Mouse (Mus musculus) right cerebral cortex, postnatal 4 days (tissue): ENCODE results near the gene Zfp541.

Experiments used
- DNase-seq: peaks from one replicate; pipeline ENCODE4 v3.0.0-alpha.2; 2022

Zfp541 gene

DNA sequence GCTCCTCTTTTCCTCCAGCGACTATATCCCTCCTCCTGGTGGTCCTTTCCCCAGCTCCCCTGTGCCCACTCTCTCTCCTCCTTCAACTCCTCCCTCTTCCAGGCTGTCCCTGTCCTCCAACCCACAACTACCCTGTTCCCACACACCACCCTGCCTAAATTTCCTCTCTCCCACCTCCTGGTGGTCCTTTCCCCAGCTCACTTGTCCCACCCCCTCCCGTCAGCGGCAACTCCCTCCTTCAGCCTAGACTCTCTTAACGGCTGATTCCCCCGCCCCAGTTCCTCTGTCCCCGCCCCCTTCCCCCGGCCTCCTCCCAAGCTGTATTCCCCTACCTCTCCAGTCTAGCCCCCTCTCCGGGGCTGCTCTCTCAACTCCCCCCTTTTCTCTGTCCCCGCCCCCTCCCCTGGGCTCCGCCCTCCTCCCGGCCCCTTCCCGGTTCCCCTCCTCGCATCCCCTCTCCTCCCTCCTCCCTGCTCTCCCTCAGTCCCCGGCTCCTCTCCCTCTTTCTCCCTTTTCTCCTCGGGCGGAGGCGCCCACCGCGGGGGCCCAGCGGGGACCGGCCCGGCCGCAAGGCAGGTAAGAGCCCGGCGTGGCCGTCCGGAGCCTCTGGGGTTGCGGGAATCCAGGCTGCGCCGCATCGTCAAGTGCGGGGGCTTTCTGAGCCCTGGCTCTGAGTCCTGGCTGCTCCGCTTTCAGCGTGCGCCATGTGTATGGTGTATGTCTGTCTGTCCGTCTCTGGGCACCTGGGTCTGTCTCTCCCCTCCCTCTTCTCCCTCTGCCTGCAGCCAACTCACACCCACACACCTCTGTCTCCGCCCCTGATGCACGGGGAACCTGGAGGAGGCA lies 68.5 kb downstream of the Zfp541 start:
- peak; percentile 87 for DNase-seq

- no peak for DNase-seq
These were observed 69.5 kb downstream of the Zfp541 start for GRCm38 (mm10) chr7:16130956-16131634.

DNA sequence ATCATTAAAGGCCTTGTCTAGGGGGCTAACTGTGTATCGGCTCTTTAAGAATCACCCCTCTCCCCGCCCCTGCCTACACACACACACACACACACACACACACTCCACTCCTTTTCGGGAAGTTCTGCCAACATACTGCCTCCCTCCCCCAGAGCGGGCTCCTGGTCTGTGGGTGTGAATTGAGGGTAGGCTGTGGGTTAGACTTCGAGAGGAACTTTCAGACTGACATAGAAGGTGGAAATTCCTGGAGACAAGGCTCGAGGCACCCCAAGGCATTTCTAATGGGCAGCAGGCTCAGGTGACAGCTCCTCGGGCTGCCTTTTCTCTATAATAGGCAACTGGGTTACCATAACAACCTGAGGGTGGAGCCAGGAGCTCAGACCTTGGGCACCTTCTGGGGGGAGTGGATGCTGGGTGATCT lies 70.6 kb downstream of the Zfp541 start:
- DNase-seq = no peak

DNA sequence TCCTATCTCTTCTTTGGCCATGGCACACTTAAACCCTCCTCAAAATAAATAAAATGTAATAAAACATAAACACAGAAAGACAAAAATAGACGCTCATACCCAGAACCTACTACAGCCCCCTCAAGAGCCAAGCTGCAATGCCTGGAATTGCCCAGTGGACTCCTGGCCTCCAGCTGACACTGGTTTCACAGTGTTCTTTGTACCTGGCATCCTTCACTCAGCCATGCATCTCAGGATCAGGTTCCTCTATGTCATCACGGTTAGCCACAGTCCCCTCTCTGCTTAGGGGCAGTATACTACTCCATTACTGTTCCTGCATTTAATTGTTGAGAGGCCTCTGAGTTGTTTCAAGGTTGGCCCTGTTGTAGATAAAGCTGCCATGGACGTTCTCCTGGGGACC lies 71.3 kb downstream of the Zfp541 start:
- DNase-seq = no peak

GRCm38 (mm10) chr7:16133691-16134090 lies 72.1 kb downstream of the Zfp541 start:
- DNase-seq = no peak

DNA sequence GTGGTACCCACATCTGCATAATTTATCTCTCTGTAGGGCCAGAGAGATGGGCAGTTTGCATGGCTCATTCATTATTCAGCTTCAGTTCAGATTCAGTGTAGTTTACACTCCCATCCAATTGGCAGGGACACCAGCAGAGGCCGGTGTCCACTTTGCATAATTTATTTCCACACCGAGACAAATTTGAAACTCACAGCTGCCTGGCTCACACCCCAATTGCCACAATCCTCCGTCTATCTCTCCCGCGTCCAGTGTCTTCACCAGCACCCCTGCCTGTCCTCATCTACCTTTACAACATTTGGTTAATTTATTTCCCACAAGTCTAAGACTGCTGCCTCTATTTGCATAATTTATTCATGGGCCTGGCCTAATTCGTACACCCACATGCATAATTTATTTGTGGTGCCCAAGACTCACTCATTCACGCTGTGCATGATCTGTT lies 73.4 kb downstream of the Zfp541 start:
- DNase-seq = no peak
